Mouse (Mus musculus): ENCODE results near the gene Maff.

GRCm38 (mm10) chr15:79374760-79375159, 28.3 kb downstream of the Maff start:
- TF ChIP-seq CTCF (IDR thresholded peaks at IDR 0.05; ENCODE audit: extremely low read depth, insufficient read depth, low read length) = no peak
- TF ChIP-seq POLR2A (IDR thresholded peaks at IDR 0.05; ENCODE audit: extremely low read depth, insufficient read depth, low read length) = no peak

All from cortical plate, adult 2 months (tissue).